Mouse (Mus musculus): ENCODE measurements around the gene Zfp668. TPM values are rescaled to one million over a fixed set of nuclear protein-coding genes. Genes with fewer than 3 reads are reported as not detected.

Zfp668 gene
- polyA plus RNA-seq (2015; fragmentation: Nextera tagmentation; extraction: Ambion mirVana), result 39.1 and 44.8 TPM in 2 replicates

DNA sequence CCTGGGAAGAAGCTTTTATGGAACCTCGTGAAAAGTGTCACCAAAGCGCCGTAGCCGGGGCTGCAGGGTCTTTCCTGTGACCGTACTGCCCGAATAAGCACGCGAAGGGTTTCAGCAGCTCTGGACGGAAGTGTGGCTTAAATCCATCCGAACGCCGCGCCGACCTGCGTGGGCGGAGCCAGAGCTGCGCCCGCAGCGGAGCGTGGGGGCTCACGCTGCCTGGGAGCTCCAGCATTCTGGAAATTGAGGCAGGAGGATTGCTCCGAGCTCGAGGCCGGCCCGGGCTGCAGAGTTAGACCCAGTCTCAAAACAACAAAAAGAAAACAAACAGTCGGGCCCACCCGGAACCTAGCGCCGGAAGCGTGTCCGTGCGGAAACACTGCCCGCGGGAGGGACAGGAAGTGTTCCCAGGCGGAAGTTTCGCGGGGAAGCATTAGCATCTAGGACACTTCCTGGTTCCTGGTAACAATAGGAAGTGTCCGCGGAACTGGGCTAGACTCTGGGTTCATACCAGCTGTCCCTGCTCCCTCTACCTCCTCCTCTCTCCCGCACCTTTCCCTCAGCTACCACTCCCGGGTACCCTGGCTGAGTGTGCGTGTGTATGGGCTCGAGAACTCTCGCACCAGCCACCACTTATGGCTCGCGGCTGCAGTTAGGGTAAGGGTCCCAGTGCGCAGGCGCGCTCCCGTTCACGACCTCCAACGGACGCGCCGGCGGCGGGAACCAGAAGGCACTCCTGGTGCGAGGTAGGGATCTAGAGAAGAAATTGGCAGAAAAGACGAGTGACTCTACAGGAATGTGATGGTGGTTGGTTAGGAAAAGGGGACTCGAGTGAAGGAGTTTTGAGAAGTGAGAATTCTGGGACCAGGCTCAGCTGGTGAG lies at the start of gene Zfp668:
Gene Zfp668 (minus strand): TSS at position 362 of the 882 bp plus-strand sequence.
- no peaks in the 10 kb centered on the region for H3K9me3 ChIP-seq (replicated peaks)
- ATAC-seq, result peak; percentile 72
- peak within 1 kb of the TSS; percentile 100 for H3K27ac ChIP-seq
- no peaks in the 10 kb centered on the region for H3K27me3 ChIP-seq
- H3K4me1 ChIP-seq, result peaks cover 29% of the 10 kb centered on the region
- peak within 1 kb of the TSS; percentile 90 for H3K4me2 ChIP-seq
- peaks cover 49% of the 10 kb centered on the region for H3K36me3 ChIP-seq (ENCODE audit: poor library complexity, severe bottlenecking)
- WGBS, result under 1% methylated on average over 60 of the region's 60 CpGs
- H3K4me3 ChIP-seq, result peak within 1 kb of the TSS; percentile 88
- H3K9ac ChIP-seq, result peak within 1 kb of the TSS; percentile 98

DNA sequence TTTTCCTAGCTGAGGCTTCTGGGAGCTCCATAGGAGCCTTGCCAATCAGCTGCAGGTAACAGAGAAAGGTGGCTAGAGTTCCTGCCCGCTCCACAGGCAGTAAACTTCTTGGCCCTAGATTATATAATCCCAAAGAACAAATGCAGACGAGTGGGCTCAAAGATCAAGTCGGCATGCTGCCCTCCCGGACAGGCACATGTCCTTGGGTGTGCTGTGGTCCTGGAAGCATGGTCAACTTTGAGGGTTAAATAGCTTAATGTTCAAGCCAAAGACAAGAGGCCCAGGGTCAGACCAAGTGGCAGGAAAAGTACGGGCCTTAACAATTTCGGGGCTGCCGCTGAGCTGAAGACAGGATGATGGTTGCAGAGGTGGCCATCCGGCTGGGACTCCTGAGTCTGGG lies 49.4 kb upstream of the Zfp668 start:
- H3K4me2 ChIP-seq, result no peak overlapping the region
- H3K9me3 ChIP-seq (replicated peaks), result no peaks in the 10 kb centered on the region
- H3K4me1 ChIP-seq, result no peaks in the 10 kb centered on the region
- peaks cover 32% of the 10 kb centered on the region for H3K27me3 ChIP-seq
- no peak overlapping the region for H3K9ac ChIP-seq
- H3K27ac ChIP-seq, result no peak overlapping the region
- 92% methylated on average over 8 of the region's 8 CpGs for WGBS
- ATAC-seq, result no peak
- H3K4me3 ChIP-seq, result no peak overlapping the region
- H3K36me3 ChIP-seq (ENCODE audit: poor library complexity, severe bottlenecking), result peaks cover 57% of the 10 kb centered on the region

DNA sequence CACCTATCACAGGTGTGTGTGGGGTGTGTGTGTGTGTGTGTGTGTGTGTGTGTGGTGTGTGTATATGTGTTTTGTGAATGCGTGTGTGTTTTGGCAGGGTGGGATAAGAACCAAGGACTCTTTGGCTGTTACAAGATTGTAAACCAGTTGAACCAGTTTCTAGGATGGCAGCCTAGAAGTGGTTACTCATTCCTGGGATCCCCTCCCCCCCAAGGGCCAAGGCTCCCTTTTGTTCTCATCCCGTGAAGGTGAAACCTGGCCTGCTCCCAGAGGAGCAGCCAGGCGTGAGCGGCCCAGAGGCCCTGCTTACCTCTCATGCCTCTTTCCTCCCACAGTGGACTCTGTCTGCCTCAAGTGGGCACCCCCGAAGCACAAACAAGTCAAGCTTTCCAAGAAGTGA lies 48.6 kb upstream of the Zfp668 start:
- Histone ChIP-seq H3K27me3 (peaks cover 26% of the 10 kb centered on the region), H3K9ac (no peak overlapping the region), H3K4me2 (no peak overlapping the region), H3K4me3 (no peak overlapping the region), H3K27ac (no peak overlapping the region), H3K36me3 (ENCODE audit: poor library complexity, severe bottlenecking) (peaks cover 64% of the 10 kb centered on the region), H3K4me1 (no peaks in the 10 kb centered on the region), H3K9me3 (replicated peaks) (no peaks in the 10 kb centered on the region)
- ATAC-seq, result no peak
- whole genome bisulfite sequencing, result 47% methylated on average over 5 of the region's 5 CpGs

DNA sequence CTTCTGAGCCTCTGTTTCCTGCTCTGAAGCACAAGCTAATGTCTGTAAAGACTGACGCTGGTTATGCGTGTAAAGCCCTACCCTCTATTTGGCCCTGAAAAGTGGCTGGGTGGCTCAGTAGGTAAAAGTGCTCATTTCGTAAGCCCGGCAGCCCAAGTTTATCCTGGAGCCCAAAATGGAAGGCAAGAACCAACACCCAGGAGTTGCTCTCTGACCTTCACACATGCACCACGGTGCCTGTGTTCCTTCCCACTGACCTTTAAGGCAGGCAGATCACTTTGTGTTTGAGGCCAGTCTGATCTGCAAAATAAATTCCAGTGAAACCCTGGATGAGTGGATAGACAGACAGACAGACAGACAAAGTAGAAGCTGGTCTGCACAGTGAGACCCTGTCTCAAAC lies 47.1 kb upstream of the Zfp668 start:
- Histone ChIP-seq H3K36me3 (ENCODE audit: poor library complexity, severe bottlenecking) (peaks cover 67% of the 10 kb centered on the region), H3K27ac (no peak overlapping the region), H3K9me3 (replicated peaks) (no peaks in the 10 kb centered on the region), H3K27me3 (peaks cover 11% of the 10 kb centered on the region), H3K9ac (no peak overlapping the region), H3K4me3 (no peak overlapping the region), H3K4me2 (no peak overlapping the region), H3K4me1 (no peaks in the 10 kb centered on the region)
- no peak for ATAC-seq
- WGBS, result 85% methylated on average over 5 of the region's 5 CpGs

DNA sequence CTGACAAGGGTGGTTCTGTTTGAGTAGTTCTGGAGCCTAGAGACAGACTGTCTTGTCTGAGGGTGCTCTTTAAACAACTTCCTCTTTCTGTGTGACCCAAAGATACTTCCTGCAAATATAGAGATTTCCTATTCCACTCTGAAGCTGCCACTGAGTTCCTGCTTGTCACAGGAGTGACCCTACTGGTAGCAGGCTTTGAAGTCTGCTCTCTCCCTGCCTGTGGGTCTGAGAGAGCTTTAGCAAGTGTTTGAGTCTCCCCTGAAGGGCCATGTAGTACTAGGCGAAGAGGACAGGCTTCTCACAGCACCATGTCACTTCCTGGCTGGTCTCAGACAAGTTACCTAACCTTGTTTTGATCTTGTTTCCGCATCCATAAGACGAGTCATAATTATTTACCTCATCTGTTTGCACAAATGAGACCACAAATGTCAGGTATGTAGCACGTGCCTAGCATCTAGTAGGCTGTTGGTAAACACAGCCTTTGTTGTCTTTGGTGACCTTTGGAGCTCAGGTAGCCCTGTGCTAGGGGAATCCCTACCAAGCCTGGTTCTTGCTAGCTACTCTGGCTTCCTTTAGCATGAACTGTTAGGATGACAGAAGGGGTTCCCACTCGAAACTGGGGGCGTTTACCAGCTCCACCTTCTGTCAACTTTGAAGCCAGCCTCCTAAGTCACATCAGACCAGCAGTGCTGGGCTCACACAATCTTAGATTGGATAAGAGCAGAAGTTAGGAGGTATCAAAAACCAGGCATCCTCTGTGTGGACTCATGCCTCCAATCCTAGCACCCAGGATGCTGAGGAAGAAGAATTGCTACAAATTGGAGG lies 46.0 kb upstream of the Zfp668 start:
- Histone ChIP-seq H3K27me3 (peaks cover under 1% of the 10 kb centered on the region; the same call in 1 of the 2 replicates), H3K36me3 (ENCODE audit: poor library complexity, severe bottlenecking) (peaks cover 72% of the 10 kb centered on the region), H3K4me3 (no peak overlapping the region), H3K4me1 (no peaks in the 10 kb centered on the region), H3K9me3 (replicated peaks) (no peaks in the 10 kb centered on the region), H3K4me2 (no peak overlapping the region), H3K27ac (no peak overlapping the region), H3K9ac (no peak overlapping the region)
- WGBS, result 85% methylated on average over 6 of the region's 6 CpGs
- ATAC-seq, result no peak

DNA sequence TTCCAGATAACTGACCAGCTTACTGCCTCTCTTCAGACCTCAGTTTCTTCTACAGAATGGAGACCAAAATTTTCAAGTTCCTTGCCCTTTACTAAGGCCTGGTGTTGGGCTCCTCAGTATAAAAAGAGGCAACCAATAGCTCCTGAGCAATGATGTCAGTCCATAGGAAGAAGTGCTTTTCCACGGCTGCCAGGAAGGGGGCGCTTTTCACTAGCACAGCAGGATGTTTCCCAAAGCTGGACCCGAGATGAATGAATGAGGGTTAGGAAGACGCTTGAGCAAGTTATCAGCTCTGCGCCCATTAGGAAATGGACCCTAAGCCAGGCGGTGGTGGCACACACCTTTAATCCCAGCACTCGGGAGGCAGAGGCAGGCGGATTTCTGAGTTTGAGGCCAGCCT lies 44.9 kb upstream of the Zfp668 start:
- 65% methylated on average over 8 of the region's 8 CpGs for WGBS
- no peaks in the 10 kb centered on the region for H3K27me3 ChIP-seq
- H3K9me3 ChIP-seq (replicated peaks), result no peaks in the 10 kb centered on the region
- ATAC-seq, result no peak
- H3K4me2 ChIP-seq, result no peak overlapping the region
- H3K27ac ChIP-seq, result no peak overlapping the region
- H3K36me3 ChIP-seq (ENCODE audit: poor library complexity, severe bottlenecking), result peaks cover 70% of the 10 kb centered on the region
- H3K4me3 ChIP-seq, result no peak overlapping the region
- H3K4me1 ChIP-seq, result no peaks in the 10 kb centered on the region
- no peak overlapping the region for H3K9ac ChIP-seq

DNA sequence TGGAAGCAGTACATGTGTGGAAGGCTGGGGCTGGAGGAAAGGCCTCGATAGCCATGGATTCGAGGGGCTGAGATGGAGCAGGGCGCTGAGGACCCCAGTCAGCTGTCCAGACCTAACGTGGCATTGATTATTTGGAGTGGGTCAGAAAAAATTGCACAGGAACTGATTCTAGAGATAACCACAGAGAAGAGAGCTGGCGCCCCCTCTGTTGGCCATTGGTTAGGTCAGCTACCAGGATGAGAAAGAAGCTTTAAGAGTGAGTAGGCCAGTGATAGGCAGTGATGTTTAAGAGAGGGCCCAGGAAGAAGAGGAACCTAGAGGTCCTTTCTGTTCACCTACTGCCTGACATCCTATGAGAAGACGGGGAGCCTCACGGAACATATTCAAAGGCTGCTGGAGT lies 42.7 kb upstream of the Zfp668 start:
- H3K4me2 ChIP-seq, result no peak overlapping the region
- 77% methylated on average over 7 of the region's 7 CpGs for WGBS
- no peaks in the 10 kb centered on the region for H3K9me3 ChIP-seq (replicated peaks)
- no peak overlapping the region for H3K9ac ChIP-seq
- H3K27me3 ChIP-seq, result no peaks in the 10 kb centered on the region
- no peak overlapping the region for H3K4me3 ChIP-seq
- H3K27ac ChIP-seq, result no peak overlapping the region
- no peaks in the 10 kb centered on the region for H3K4me1 ChIP-seq
- peaks cover 66% of the 10 kb centered on the region for H3K36me3 ChIP-seq (ENCODE audit: poor library complexity, severe bottlenecking)
- no peak for ATAC-seq

DNA sequence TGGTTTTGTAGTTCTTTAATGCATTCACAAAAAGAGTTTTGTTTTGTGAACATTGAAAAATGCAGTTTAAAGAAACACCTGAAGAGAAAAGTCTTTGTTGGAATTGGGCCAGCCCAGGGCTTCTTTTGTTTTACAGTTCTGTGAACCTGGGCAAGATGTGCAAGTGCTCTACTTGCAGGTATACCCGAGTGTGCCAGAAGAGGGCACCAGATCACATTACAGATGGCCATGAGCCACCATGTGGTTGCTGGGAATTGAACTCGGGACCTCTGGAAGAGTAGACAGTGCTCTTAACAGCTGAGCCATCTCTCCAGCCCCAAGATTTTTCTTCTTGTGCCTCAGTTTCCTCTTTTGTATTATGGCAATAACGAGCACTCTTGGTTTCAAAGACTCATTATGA lies 41.6 kb upstream of the Zfp668 start:
- Histone ChIP-seq H3K9ac (no peak overlapping the region), H3K4me1 (peaks cover 3% of the 10 kb centered on the region), H3K4me2 (no peak overlapping the region), H3K4me3 (no peak overlapping the region), H3K9me3 (replicated peaks) (no peaks in the 10 kb centered on the region), H3K27ac (no peak overlapping the region), H3K27me3 (no peaks in the 10 kb centered on the region), H3K36me3 (ENCODE audit: poor library complexity, severe bottlenecking) (peaks cover 55% of the 10 kb centered on the region)
- no peak for ATAC-seq
- 53% methylated on average over 3 of the region's 3 CpGs for WGBS

DNA sequence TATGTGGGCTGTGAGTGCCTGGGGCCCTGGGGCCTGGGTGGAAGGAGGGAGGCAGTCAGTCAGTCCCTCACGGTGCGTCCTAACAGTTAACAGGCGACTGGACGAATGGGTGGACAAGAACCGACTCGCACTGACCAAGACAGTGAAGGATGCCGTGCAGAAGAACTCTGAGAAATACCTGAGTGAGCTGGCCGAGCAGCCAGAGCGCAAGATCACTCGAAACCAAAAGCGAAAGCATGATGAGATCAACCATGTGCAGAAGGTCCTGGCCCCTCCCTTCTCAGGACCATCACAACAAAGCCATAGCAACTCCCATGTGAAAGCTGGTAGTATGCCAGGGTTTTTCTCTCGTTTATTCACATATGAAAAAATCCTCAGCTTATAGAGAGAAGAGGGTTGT lies 38.7 kb upstream of the Zfp668 start:
- no peak overlapping the region for H3K9ac ChIP-seq
- H3K4me3 ChIP-seq, result no peak overlapping the region
- H3K4me2 ChIP-seq, result no peak overlapping the region
- H3K4me1 ChIP-seq, result peaks cover 14% of the 10 kb centered on the region
- no peak overlapping the region for H3K27ac ChIP-seq
- H3K9me3 ChIP-seq (replicated peaks), result no peaks in the 10 kb centered on the region
- no peak for ATAC-seq
- H3K27me3 ChIP-seq, result no peaks in the 10 kb centered on the region
- 94% methylated on average over 12 of the region's 12 CpGs for WGBS
- peaks cover 35% of the 10 kb centered on the region for H3K36me3 ChIP-seq (ENCODE audit: poor library complexity, severe bottlenecking)

DNA sequence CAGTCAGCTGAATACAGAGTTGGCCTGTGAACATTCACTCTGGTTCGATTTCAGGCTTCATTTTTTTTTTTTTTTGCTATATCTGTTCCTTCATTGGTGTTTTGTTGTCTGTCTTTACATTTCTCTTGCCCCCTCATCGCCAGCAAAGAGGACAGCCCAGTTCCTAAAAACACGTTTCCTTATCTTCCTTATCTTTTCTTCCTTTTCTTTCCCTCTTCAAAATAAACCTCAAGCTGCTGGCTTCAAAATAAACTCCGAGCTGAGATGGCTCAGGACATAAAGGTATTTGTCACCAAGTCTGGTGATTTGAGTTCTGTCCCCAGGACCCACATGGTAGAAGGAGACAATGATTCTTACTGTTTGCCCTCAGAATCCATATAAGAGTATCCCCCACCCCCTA lies 36.3 kb upstream of the Zfp668 start:
- 36% methylated on average over 4 of the region's 4 CpGs for WGBS
- Histone ChIP-seq H3K4me2 (peak overlapping the region; percentile 81), H3K36me3 (ENCODE audit: poor library complexity, severe bottlenecking) (peaks cover 49% of the 10 kb centered on the region), H3K4me3 (peak overlapping the region; percentile 98), H3K9me3 (replicated peaks) (no peaks in the 10 kb centered on the region), H3K27me3 (no peaks in the 10 kb centered on the region), H3K9ac (peak overlapping the region; percentile 77), H3K27ac (no peak overlapping the region), H3K4me1 (peaks cover 14% of the 10 kb centered on the region)
- ATAC-seq, result no peak

DNA sequence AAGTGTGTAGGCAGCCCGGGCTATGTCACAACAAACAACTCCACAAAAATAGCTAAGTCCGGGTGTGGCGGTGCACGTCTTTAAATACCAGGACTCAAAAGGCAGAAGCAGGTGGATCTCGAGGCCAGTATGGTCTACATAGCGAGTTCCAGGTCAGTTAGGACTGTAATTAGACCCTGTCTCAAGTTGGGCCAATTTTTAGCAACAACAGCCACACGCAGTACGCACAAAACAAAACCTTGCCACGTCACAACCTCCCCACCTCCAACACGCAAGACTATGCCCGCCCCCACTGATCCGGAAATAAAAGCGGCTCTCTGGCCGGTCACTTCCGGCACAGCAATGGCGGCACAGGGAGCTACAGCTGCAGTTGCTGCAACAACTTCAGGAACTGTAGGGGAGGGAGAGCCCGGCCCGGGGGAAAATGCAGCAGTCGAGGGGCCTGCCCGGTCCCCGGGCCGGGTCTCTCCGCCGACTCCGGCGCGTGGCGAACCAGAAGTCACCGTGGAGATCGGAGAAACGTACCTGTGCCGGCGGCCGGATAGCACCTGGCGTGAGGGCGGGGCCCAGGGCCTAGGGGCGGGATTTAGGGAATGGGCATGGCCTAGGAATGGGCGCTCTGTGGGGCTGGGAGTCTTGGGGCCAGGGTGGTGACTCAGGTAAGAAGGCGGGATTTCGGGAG lies 35.7 kb upstream of the Zfp668 start, which contains the start of gene Kat8:
Gene Kat8 (plus strand): TSS at position 327 of the 682 bp plus-strand sequence.
- peak within 1 kb of the TSS; percentile 98 for H3K4me3 ChIP-seq
- peaks cover 14% of the 10 kb centered on the region for H3K4me1 ChIP-seq
- ATAC-seq, result peak; percentile 98
- H3K4me2 ChIP-seq, result peak within 1 kb of the TSS; percentile 81
- no peaks in the 10 kb centered on the region for H3K9me3 ChIP-seq (replicated peaks)
- WGBS, result 1% methylated on average over 40 of the region's 40 CpGs
- H3K27me3 ChIP-seq, result no peaks in the 10 kb centered on the region
- H3K27ac ChIP-seq, result peak within 1 kb of the TSS; percentile 68
- H3K36me3 ChIP-seq (ENCODE audit: poor library complexity, severe bottlenecking), result peaks cover 52% of the 10 kb centered on the region
- peak within 1 kb of the TSS; percentile 77 for H3K9ac ChIP-seq

DNA sequence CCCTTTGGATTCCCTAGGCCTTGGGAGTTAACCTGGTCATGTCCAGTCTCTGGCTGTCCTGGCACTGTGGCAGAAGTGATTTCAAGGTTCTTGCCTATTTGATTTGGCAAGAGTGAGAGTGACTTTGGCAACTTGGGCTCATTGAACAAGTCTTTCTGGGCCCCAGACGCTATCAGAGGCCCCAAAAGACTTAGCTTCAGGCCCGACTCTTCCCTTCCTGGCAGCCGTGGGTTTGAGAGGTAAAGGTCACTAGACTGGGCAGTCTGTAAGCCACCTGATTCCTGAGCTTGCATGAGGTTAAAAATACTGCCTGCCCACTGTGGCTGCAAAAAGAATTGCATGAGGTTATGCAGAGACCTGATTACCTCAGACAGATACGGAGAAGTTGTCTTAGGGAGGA lies 32.0 kb upstream of the Zfp668 start:
- Histone ChIP-seq H3K27me3 (no peaks in the 10 kb centered on the region), H3K27ac (no peak overlapping the region), H3K36me3 (ENCODE audit: poor library complexity, severe bottlenecking) (peaks cover 50% of the 10 kb centered on the region), H3K4me3 (no peak overlapping the region), H3K4me1 (peaks cover 33% of the 10 kb centered on the region), H3K9me3 (replicated peaks) (no peaks in the 10 kb centered on the region), H3K9ac (no peak overlapping the region), H3K4me2 (no peak overlapping the region)
- 90% methylated on average over 4 of the region's 4 CpGs for WGBS
- ATAC-seq, result no peak

Data from forebrain, embryonic 13.5 days (tissue).